Mouse (Mus musculus) cerebellum, adult 18-20 months (tissue): ENCODE measurements around the gene Appl1.

Experiments used
- DNase-seq, 2 experiments: peaks; one replicate each; pipeline ENCODE4 v3.0.0; 2021

Gene Appl1

GRCm38 (mm10) chr14:26971106-26971789 lies at the start of gene Appl1:
Gene Appl1, minus strand, starts transcription at chr14:26971232.
- no peak for DNase-seq

GRCm38 (mm10) chr14:27019850-27020249 lies 48.8 kb upstream of the Appl1 start:
- DNase-seq, result no peak

- no peak for DNase-seq
Measured at GRCm38 (mm10) chr14:27017936-27018335, 46.9 kb upstream of the Appl1 start.

GRCm38 (mm10) chr14:27013658-27014057 lies 42.6 kb upstream of the Appl1 start:
- DNase-seq, result no peak

GRCm38 (mm10) chr14:27011561-27011960 lies 40.5 kb upstream of the Appl1 start:
- DNase-seq, result no peak

GRCm38 (mm10) chr14:27005937-27006336 lies 34.9 kb upstream of the Appl1 start:
- DNase-seq, result no peak

GRCm38 (mm10) chr14:27004906-27005305 lies 33.9 kb upstream of the Appl1 start:
- DNase-seq, result no peak

GRCm38 (mm10) chr14:27000386-27000785 lies 29.4 kb upstream of the Appl1 start:
- DNase-seq, result no peak

GRCm38 (mm10) chr14:26996257-26996656 lies 25.2 kb upstream of the Appl1 start:
- no peak for DNase-seq

GRCm38 (mm10) chr14:26994211-26994741 lies 23.2 kb upstream of the Appl1 start, which contains the start of gene Hesx1:
Gene Hesx1, plus strand, starts transcription at chr14:26994416.
- peak in 1 of 2 experiments; percentile 4 for DNase-seq

- no peak for DNase-seq
Measured at GRCm38 (mm10) chr14:26993427-26993826, 22.4 kb upstream of the Appl1 start.

- DNase-seq, result no peak
Measured at GRCm38 (mm10) chr14:26991622-26992021, 20.6 kb upstream of the Appl1 start.

- no peak for DNase-seq
Measured at GRCm38 (mm10) chr14:26988694-26989093, 17.7 kb upstream of the Appl1 start.

- no peak for DNase-seq
Measured at GRCm38 (mm10) chr14:26982150-26982530, 11.1 kb upstream of the Appl1 start.

GRCm38 (mm10) chr14:26981494-26982149 lies 10.6 kb upstream of the Appl1 start:
- no peak for DNase-seq

- no peak for DNase-seq
Measured at GRCm38 (mm10) chr14:26981021-26981420, 10.0 kb upstream of the Appl1 start.

- no peak for DNase-seq
Measured at GRCm38 (mm10) chr14:26979808-26980207, 8.8 kb upstream of the Appl1 start.

GRCm38 (mm10) chr14:26977500-26977899 lies 6.5 kb upstream of the Appl1 start:
- no peak for DNase-seq

GRCm38 (mm10) chr14:26976212-26976611 lies 5.2 kb upstream of the Appl1 start:
- no peak for DNase-seq

GRCm38 (mm10) chr14:26975490-26975889 lies 4.5 kb upstream of the Appl1 start:
- DNase-seq, result no peak

GRCm38 (mm10) chr14:26973089-26973488 lies 2.1 kb upstream of the Appl1 start:
- DNase-seq, result no peak

GRCm38 (mm10) chr14:26970439-26970932 lies 546 bp downstream of the Appl1 start:
- DNase-seq, result peak; percentile 97 to 99

GRCm38 (mm10) chr14:26969856-26970407 lies 1.1 kb downstream of the Appl1 start:
- DNase-seq, result peak; percentile 78

- no peak for DNase-seq
Measured at GRCm38 (mm10) chr14:26969164-26969563, 1.9 kb downstream of the Appl1 start.
